Mouse (Mus musculus) neural tube, embryonic 11.5 days (tissue): ENCODE measurements around the gene Ephb2. TPM values are rescaled to one million over a fixed set of nuclear protein-coding genes. Genes with fewer than 3 reads are reported as not detected.

ENCODE experiments used
- ATAC-seq: fragments of 200-750 bp; cut with Nextera tagmentation; 2 replicates; pipeline ENCODE4 v1.8.0; 2017; ENCODE audit warnings: moderate number of reproducible peaks, mild to moderate bottlenecking, moderate TSS enrichment, moderate library complexity; ENCODE audit not compliant: insufficient read depth, low FRiP score, low TSS enrichment
- DNase-seq: peaks from one replicate; pipeline ENCODE4 v3.0.0-alpha.2; 2015; ENCODE audit warnings: low spot score
- H3K27ac ChIP-seq: fragments of 300-500 bp; sonication (generic); 2 replicates; pipeline ENCODE4 v1.5.1; 2014; ENCODE audit warnings: low read depth, mild to moderate bottlenecking, low read length
- H3K27me3 ChIP-seq: fragments of 300-500 bp; sonication (generic); 2 replicates; pipeline ENCODE4 v1.6.1; 2014; ENCODE audit warnings: mild to moderate bottlenecking, low read length, mixed read lengths; ENCODE audit not compliant: control insufficient read depth, insufficient read depth
- H3K36me3 ChIP-seq: fragments of 300-500 bp; sonication (generic); 2 replicates; pipeline ENCODE4 v1.6.1; 2014; ENCODE audit warnings: mild to moderate bottlenecking, low read length, moderate library complexity, mixed read lengths; ENCODE audit not compliant: control insufficient read depth, insufficient read depth
- H3K4me1 ChIP-seq: fragments of 300-500 bp; sonication (generic); 2 replicates; pipeline ENCODE4 v1.6.1; 2014; ENCODE audit warnings: low read length, mixed read lengths; ENCODE audit not compliant: control insufficient read depth, insufficient read depth
- H3K4me2 ChIP-seq: fragments of 300-500 bp; sonication (generic); 2 replicates; pipeline ENCODE4 v1.6.1; 2014; ENCODE audit warnings: low read depth, mild to moderate bottlenecking, moderate library complexity
- H3K4me3 ChIP-seq: fragments of 300-500 bp; sonication (generic); 2 replicates; pipeline ENCODE4 v1.5.1; 2014; ENCODE audit warnings: low read depth, low read length
- H3K9ac ChIP-seq: fragments of 300-500 bp; sonication (generic); 2 replicates; pipeline ENCODE4 v1.6.1; 2014; ENCODE audit warnings: mild to moderate bottlenecking, low read length
- H3K9me3 ChIP-seq: fragments of 300-500 bp; sonication (generic); 2 replicates; pipeline ENCODE4 v1.6.1; 2016; ENCODE audit warnings: low read length; ENCODE audit not compliant: control insufficient read depth
- WGBS: fragments of 180-500 bp; shearing (Covaris S2); extraction: QIAGEN DNeasy Blood & Tissue Kit; methylation state at CpG from one replicate; pipeline ENCODE4 v1.1.7; 2014; 5-methylcytosine and 5-hydroxymethylcytosine counted together
- polyA plus RNA-seq: library from polyadenylated mRNA; unstranded; fragments of >200 nt; fragmentation: Nextera tagmentation; extraction: Ambion mirVana; gene quantifications from 2 replicates; pipeline ENCODE4 v1.2.1, GENCODE M21; 2014

Ephb2 gene
- polyA plus RNA-seq, 1 experiment from 2014 or later = 20.4 TPM

DNA sequence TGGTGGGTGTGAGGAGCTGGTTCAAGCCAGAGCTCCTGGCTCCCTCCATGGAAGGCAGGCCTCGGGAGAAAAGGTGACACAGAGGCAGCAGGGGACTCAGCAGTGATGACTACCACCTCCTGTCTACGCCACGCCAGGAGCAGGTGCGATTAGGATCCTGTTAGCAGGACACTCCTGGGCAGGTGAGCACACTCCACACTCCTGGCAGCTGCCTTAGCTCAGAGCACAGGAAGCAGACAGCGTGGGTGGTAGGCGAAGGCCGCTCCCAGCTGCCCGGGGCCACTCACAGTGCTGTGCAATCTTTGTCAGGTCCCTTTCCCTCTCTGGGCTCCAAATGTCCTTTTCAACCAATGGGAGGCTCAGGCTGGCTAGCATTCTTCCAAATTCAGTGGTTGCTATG lies 34.3 kb downstream of the Ephb2 start:
- Histone ChIP-seq H3K4me1 (peaks cover 35% of the 10 kb centered on the region), H3K4me3 (no peak overlapping the region), H3K36me3 (no peaks in the 10 kb centered on the region), H3K27ac (no peak overlapping the region), H3K9me3 (no peaks in the 10 kb centered on the region), H3K27me3 (no peaks in the 10 kb centered on the region), H3K9ac (no peak overlapping the region), H3K4me2 (no peak overlapping the region)
- 90% methylated on average over 8 of the region's 8 CpGs for WGBS
- DNase-seq (no peak), ATAC-seq (no peak)

DNA sequence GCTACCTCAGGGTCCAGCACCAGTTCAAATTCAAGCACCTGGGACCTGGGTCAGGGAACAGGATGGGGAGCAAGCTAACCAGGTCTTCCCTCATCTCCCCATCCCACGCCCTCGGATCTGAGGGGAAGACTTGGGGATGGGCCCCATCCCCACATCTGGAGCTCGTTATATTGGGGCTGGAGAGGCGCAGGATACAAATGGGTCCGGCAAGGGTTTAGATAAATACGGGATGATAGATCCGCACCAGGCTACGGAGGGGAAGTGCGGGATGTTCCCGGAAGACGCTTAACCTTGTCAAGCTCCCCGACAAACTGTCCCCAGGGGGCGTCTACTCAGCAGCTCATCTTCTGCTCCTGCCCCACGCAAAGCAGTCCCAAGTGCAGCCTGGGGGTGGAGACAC lies 35.4 kb downstream of the Ephb2 start:
- ATAC-seq = no peak
- Histone ChIP-seq H3K9me3 (no peaks in the 10 kb centered on the region), H3K4me2 (no peak overlapping the region), H3K36me3 (no peaks in the 10 kb centered on the region), H3K9ac (no peak overlapping the region), H3K27ac (peak overlapping the region; percentile 60; the same call in 1 of the 2 replicates), H3K4me3 (no peak overlapping the region), H3K27me3 (no peaks in the 10 kb centered on the region), H3K4me1 (peaks cover 35% of the 10 kb centered on the region)
- no peak for DNase-seq
- WGBS = 32% methylated on average over 14 of the region's 14 CpGs

DNA sequence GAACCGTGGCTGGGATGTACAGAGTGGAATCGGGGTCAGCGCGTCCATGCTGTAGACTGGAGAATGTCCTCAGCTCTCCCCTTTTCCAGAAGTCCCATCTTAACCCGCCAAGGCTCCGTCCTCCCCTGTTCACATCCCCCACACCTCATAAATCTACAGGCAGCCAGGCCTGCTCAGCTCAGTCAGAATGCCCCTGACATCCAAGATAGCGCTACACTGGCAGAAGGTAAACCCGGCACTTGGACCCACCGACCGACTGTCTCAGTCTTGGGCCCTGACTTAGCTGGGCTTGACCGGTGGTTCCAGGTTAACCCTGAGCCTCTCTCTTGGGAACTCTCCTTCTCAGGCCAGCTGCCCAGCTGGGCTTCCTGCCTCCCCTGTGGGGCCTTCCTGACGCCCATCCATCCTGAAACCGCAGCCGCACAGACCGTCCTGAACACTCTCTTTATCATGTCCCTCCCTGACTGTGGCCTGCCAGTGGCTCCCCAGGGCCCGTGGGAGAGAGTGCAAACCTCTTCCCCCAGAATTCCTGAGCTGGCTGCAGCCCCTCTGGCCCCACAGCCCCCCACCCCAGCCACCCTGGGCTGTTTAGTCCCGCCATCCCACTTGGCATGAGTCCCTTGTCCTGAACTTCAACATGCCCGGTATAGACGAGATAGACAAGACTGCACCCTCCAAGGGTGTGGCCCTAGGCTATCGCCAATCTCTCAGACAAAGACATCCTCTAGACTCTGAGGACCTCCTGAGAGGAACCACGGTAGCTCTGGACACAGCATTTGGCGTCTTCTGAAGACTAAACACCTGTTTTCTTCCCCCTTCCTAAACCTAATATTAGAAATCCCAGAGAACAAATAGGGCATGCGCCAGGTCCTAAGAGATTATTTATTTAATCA lies 37.9 kb downstream of the Ephb2 start:
- DNase-seq = no peak
- no peak for ATAC-seq
- H3K36me3 ChIP-seq = no peaks in the 10 kb centered on the region
- H3K9ac ChIP-seq = no peak overlapping the region
- H3K4me1 ChIP-seq = peaks cover 38% of the 10 kb centered on the region
- H3K4me3 ChIP-seq = no peak overlapping the region
- WGBS = 49% methylated on average over 23 of the region's 23 CpGs
- H3K4me2 ChIP-seq = no peak overlapping the region
- H3K9me3 ChIP-seq = no peaks in the 10 kb centered on the region
- no peaks in the 10 kb centered on the region for H3K27me3 ChIP-seq
- peak overlapping the region; percentile 77 for H3K27ac ChIP-seq

DNA sequence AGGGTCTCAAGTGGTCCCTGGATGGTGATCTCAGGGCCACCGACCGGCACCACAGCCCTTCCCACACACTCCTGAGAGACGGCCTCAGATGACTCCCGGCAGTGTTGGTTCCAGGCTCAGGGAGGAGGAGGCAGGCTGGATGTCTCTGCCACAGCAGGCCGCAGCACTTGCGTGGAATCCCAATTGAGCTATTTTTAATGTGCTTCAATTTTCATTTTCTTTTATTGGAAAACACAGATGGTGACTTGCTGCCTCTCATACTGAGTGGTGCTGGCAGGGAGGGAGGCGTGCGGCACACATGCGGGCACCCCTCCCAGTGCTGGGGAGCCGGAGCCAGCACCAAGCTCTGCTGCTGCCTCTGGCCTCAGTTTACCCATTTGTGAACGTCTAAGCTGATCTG lies 42.5 kb downstream of the Ephb2 start:
- H3K27ac ChIP-seq = no peak overlapping the region
- no peaks in the 10 kb centered on the region for H3K36me3 ChIP-seq
- no peak overlapping the region for H3K9ac ChIP-seq
- no peak for DNase-seq
- peaks cover 20% of the 10 kb centered on the region for H3K4me1 ChIP-seq
- H3K4me2 ChIP-seq = no peak overlapping the region
- no peak for ATAC-seq
- no peaks in the 10 kb centered on the region for H3K9me3 ChIP-seq
- WGBS = 76% methylated on average over 11 of the region's 11 CpGs
- H3K4me3 ChIP-seq = no peak overlapping the region
- no peaks in the 10 kb centered on the region for H3K27me3 ChIP-seq

DNA sequence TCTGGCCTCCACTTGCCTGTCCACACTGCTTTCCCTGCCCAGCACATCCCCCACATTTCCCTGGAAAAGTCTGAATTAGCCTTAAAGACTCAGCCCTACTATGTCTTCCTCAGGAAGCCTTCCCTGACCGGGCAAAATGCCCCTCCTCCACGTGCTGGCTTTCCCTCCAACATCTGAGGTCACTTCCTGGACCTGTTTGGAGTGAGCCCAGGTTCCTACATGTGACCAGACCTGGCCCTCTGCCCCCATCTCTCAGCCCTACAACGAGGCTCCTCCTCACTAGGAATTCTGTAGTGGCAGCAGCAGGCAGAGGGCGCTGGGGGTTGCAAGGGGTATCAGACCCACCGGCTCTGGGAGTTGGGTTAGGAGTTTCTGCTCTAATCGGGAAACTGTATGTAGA lies 46.0 kb downstream of the Ephb2 start:
- Histone ChIP-seq H3K4me2 (no peak overlapping the region), H3K36me3 (no peaks in the 10 kb centered on the region), H3K27ac (no peak overlapping the region), H3K4me1 (peaks cover 18% of the 10 kb centered on the region), H3K9me3 (no peaks in the 10 kb centered on the region), H3K4me3 (no peak overlapping the region), H3K27me3 (no peaks in the 10 kb centered on the region), H3K9ac (no peak overlapping the region)
- ATAC-seq (no peak), DNase-seq (no peak)
- 80% methylated on average over 6 of the region's 6 CpGs for WGBS

DNA sequence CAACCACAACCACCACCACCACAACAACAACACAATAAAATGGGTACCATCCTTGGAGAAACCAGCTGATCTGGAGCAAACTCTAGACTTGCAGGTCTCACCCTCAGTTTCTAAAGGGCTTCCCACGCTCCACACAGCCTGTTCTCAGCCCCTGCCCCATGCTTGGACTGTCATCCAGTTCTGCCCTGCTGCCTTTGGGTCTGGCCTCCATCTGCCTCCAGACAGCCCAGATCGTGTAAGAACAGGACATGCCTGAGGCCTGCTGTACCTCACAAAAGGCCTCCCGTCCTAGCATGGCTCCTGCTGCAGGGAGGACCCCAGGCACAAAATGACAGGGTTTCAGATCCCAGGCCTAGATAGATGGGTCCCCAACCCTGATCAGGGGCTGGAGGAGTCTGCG lies 48.4 kb downstream of the Ephb2 start:
- H3K9me3 ChIP-seq = no peaks in the 10 kb centered on the region
- ATAC-seq (no peak), DNase-seq (no peak)
- no peaks in the 10 kb centered on the region for H3K27me3 ChIP-seq
- no peak overlapping the region for H3K27ac ChIP-seq
- H3K4me2 ChIP-seq = no peak overlapping the region
- H3K4me1 ChIP-seq = peaks cover 29% of the 10 kb centered on the region
- 51% methylated on average over 4 of the region's 4 CpGs for WGBS
- no peaks in the 10 kb centered on the region for H3K36me3 ChIP-seq
- no peak overlapping the region for H3K9ac ChIP-seq
- H3K4me3 ChIP-seq = no peak overlapping the region

DNA sequence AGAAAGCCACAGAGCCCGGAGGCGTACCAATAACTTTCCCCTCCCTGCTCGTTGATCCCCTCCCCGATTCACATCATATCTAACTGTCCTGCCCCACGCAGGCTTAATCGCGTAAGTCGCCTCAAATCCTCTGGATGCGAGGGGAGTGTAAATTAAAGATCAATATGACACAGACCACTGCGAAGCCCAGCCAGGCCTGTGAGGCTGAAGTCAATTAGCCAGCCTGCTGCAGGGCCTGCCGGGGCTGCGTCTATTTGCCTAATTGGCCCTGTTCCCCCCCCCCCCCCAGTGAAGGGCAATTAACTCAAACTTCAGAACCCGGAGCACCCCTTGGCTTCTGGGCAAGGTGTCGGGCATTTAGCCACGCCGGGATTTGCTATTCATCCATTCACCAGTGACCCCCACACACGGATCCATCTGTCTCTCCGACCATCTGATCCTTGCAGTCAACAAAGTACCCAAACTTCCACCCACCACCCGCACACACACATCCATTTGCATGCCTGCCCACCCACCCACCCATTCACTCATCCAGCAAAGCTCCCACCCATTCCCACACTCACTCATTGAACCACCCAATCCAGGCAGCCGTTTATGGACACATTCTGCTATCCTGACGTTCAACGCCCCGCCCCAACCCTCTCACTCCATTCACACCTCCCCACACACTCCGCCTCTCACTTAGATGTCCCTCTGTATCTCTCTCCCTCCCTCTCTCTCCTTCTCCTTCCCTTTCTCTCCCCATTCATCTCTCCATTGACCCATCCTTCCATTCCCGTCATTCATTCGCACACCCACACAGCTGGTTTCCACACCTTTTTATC lies 49.1 kb downstream of the Ephb2 start:
- no peaks in the 10 kb centered on the region for H3K27me3 ChIP-seq
- H3K4me1 ChIP-seq = peaks cover 29% of the 10 kb centered on the region
- DNase-seq (peak; percentile 34), ATAC-seq (peak; percentile 48; the same call in 1 of the 2 replicates)
- no peak overlapping the region for H3K4me3 ChIP-seq
- H3K9ac ChIP-seq = no peak overlapping the region
- H3K36me3 ChIP-seq = no peaks in the 10 kb centered on the region; the same call in 1 of the 2 replicates
- peak overlapping the region; percentile 44; the same call in 1 of the 2 replicates for H3K27ac ChIP-seq
- no peaks in the 10 kb centered on the region for H3K9me3 ChIP-seq
- WGBS = 30% methylated on average over 26 of the region's 26 CpGs
- no peak overlapping the region for H3K4me2 ChIP-seq

DNA sequence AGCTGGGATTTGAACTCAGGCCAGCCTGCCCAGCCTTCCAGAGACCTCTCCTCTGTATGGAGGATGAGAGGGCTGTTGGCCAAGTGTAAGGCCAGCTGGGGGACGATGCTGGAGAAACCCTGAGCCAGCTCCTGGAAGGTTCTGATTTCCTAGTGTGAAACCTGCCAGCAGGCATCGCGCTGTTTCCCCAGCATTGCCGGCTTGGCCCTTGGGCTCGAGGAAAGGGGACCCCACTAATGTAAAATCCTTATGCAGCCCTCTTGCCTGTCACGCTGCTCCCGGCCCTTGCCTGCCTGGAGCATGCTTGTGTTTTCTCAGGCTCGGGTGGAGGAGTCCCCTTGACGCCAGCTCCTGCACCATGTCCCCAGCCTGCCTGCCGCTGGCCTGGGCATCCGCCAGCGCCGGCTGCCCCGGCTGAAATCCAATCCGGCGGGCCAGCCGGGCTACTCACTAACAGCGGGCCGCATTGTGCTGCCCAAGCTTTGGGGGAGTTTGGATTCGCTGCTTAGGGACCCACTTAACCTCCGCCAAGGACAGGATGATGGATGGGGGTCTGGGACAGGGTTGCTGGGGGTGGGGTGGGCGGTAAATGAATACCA lies 52.1 kb downstream of the Ephb2 start:
- peak overlapping the region; percentile 49 for H3K27ac ChIP-seq
- ATAC-seq (peak; percentile 54; the same call in 1 of the 2 replicates), DNase-seq (peak; percentile 79)
- H3K4me1 ChIP-seq = peaks cover 29% of the 10 kb centered on the region
- H3K27me3 ChIP-seq = no peaks in the 10 kb centered on the region
- no peaks in the 10 kb centered on the region for H3K9me3 ChIP-seq
- H3K9ac ChIP-seq = 0 out of 2 replicates have a peak overlapping the region, but pooled peaks have one; percentile 1
- WGBS = 11% methylated on average over 22 of the region's 22 CpGs
- H3K4me2 ChIP-seq = no peak overlapping the region
- peaks cover 2% of the 10 kb centered on the region; the same call in 1 of the 2 replicates for H3K36me3 ChIP-seq
- H3K4me3 ChIP-seq = no peak overlapping the region
